Mouse (Mus musculus): ENCODE measurements around the gene Wfdc3. TPM values are rescaled to one million over a fixed set of nuclear protein-coding genes. Genes with fewer than 3 reads are reported as not detected.

Wfdc3 gene
- polyA plus RNA-seq, 1 experiment from 2014 or later = 0.64 TPM

- H3K4me3 ChIP-seq (replicated peaks; ENCODE audit: low read depth, low read length) = no peak within 1 kb of the TSS
- no peak within 1 kb of the TSS for H3K27ac ChIP-seq
- H3K4me1 ChIP-seq (replicated peaks; ENCODE audit: insufficient read depth, low read length) = no peaks in the 10 kb centered on the region
- no peaks in the 10 kb centered on the region for H3K27me3 ChIP-seq (ENCODE audit: insufficient read depth, low read length)
- no peak for DNase-seq (ENCODE audit: low spot score)
- TF ChIP-seq CTCF (IDR thresholded peaks at IDR 0.05; ENCODE audit: low read depth) = no peak
- no peaks in the 10 kb centered on the region for H3K36me3 ChIP-seq (ENCODE audit: insufficient read depth, low read length)
- no peak within 1 kb of the TSS for H3K9ac ChIP-seq (ENCODE audit: low read depth, low read length)
- H3K9me3 ChIP-seq (replicated peaks; ENCODE audit: low read length) = no peaks in the 10 kb centered on the region
- WGBS = 75% methylated on average over 6 of the region's 6 CpGs
- ATAC-seq (replicated peaks; ENCODE audit: low FRiP score, low read depth) = no peak
- H3K4me2 ChIP-seq (ENCODE audit: low read length) = no peak within 1 kb of the TSS
These were observed 30.7 kb downstream of the Wfdc3 start, which contains the start of gene Spint5 for GRCm38 (mm10) chr2:164715005-164715404. Spint5 (plus strand) TSS chr2:164715305.

- WGBS = 81% methylated on average over 14 of the region's 14 CpGs
- DNase-seq (ENCODE audit: low spot score) = no peak
These were observed 39.7 kb downstream of the Wfdc3 start for GRCm38 (mm10) chr2:164705991-164706390.

DNA sequence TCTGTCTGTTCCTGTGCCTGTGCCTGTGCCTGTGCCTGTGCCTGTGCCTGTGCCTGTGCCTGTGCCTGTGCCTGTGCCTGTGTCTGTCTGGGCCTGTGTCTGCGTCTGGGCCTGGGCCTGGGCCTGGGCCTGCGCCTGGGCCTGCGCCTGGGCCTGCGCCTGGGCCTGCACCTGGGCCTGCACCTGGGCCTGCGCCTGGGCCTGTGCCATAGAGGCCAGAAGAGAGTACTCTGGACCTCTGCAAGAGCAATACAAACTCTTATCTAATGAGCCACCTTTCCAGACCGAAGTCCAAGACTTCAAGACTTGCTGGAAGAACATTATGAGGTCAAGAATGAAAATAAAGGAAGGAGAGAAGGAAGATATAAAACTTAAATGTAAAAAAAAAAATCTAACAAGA lies 40.4 kb downstream of the Wfdc3 start:
- Histone ChIP-seq H3K4me1 (replicated peaks; ENCODE audit: insufficient read depth, low read length) (no peaks in the 10 kb centered on the region), H3K27me3 (ENCODE audit: insufficient read depth, low read length) (no peaks in the 10 kb centered on the region), H3K9ac (ENCODE audit: low read depth, low read length) (no peak overlapping the region), H3K9me3 (replicated peaks; ENCODE audit: low read length) (no peaks in the 10 kb centered on the region), H3K36me3 (ENCODE audit: insufficient read depth, low read length) (no peaks in the 10 kb centered on the region), H3K27ac (no peak overlapping the region), H3K4me3 (replicated peaks; ENCODE audit: low read depth, low read length) (no peak overlapping the region), H3K4me2 (ENCODE audit: low read length) (no peak overlapping the region)
- TF ChIP-seq CTCF (IDR thresholded peaks at IDR 0.05; ENCODE audit: low read depth) = no peak
- 92% methylated on average over 6 of the region's 6 CpGs for WGBS
- no peak for ATAC-seq (replicated peaks; ENCODE audit: low FRiP score, low read depth)
- no peak for DNase-seq (ENCODE audit: low spot score)

More at GRCm38 (mm10) chr2:164705991-164706390, 39.7 kb downstream of the Wfdc3 start:
- no peaks in the 10 kb centered on the region for H3K9me3 ChIP-seq (replicated peaks; ENCODE audit: low read length)
- no peak overlapping the region for H3K4me3 ChIP-seq (replicated peaks; ENCODE audit: low read depth, low read length)
- H3K4me2 ChIP-seq (ENCODE audit: low read length) = no peak overlapping the region
- no peak for TF ChIP-seq CTCF (IDR thresholded peaks at IDR 0.05; ENCODE audit: low read depth)
- no peaks in the 10 kb centered on the region for H3K4me1 ChIP-seq (replicated peaks; ENCODE audit: insufficient read depth, low read length)
- H3K27ac ChIP-seq = no peak overlapping the region
- no peak overlapping the region for H3K9ac ChIP-seq (ENCODE audit: low read depth, low read length)
- no peaks in the 10 kb centered on the region for H3K27me3 ChIP-seq (ENCODE audit: insufficient read depth, low read length)
- no peak for ATAC-seq (replicated peaks; ENCODE audit: low FRiP score, low read depth)
- no peaks in the 10 kb centered on the region for H3K36me3 ChIP-seq (ENCODE audit: insufficient read depth, low read length)

DNA sequence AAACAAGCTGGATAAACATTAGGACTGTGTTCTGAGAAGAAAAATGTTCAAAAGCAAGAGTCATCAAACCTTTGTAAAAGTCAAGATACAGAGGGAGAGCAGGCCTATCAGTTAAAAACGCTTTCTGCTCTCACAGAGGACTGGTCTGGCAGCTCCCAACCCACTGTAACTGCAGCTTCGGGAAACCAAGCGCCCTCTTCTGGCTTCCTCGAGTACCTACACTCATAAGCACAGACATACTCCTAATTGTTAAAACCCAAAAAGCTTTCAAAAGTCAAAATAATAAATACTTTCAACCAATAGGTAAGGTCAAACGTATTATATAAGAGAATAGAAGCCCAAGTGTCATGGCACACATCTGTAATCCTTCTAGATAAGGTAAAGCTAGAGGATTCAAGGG lies 41.5 kb downstream of the Wfdc3 start:
- Histone ChIP-seq H3K9me3 (replicated peaks; ENCODE audit: low read length) (no peaks in the 10 kb centered on the region), H3K4me2 (ENCODE audit: low read length) (no peak overlapping the region), H3K9ac (ENCODE audit: low read depth, low read length) (no peak overlapping the region), H3K4me1 (replicated peaks; ENCODE audit: insufficient read depth, low read length) (no peaks in the 10 kb centered on the region), H3K4me3 (replicated peaks; ENCODE audit: low read depth, low read length) (no peak overlapping the region), H3K36me3 (ENCODE audit: insufficient read depth, low read length) (no peaks in the 10 kb centered on the region), H3K27me3 (ENCODE audit: insufficient read depth, low read length) (no peaks in the 10 kb centered on the region), H3K27ac (no peak overlapping the region)
- DNase-seq (ENCODE audit: low spot score) = no peak
- 84% methylated on average over 5 of the region's 5 CpGs for WGBS
- no peak for TF ChIP-seq CTCF (IDR thresholded peaks at IDR 0.05; ENCODE audit: low read depth)
- no peak for ATAC-seq (replicated peaks; ENCODE audit: low FRiP score, low read depth)

DNA sequence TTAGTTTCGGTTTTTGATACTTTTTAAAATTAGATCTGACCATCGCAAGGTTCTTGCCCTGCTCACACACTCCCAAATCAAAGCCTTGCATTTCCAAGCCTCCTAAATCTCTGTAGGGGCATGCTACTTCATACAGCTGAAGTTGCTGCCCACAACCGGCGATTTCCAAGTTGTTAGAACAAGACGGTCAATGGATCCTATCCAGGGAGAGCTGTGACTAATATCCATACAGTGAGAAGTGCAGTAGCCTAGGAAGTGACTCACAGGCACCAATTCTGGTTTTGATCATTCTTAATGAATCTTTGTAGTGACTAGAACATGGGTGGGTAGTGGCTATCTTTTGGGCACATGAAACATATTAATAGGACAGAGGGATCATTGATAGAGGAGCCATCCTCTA lies 44.0 kb downstream of the Wfdc3 start:
- no peaks in the 10 kb centered on the region for H3K27me3 ChIP-seq (ENCODE audit: insufficient read depth, low read length)
- no peak overlapping the region for H3K27ac ChIP-seq
- H3K9ac ChIP-seq (ENCODE audit: low read depth, low read length) = no peak overlapping the region
- no peaks in the 10 kb centered on the region for H3K9me3 ChIP-seq (replicated peaks; ENCODE audit: low read length)
- no peak for TF ChIP-seq CTCF (IDR thresholded peaks at IDR 0.05; ENCODE audit: low read depth)
- no peaks in the 10 kb centered on the region for H3K36me3 ChIP-seq (ENCODE audit: insufficient read depth, low read length)
- no peak overlapping the region for H3K4me2 ChIP-seq (ENCODE audit: low read length)
- WGBS = 91% methylated on average over 5 of the region's 5 CpGs
- no peak overlapping the region for H3K4me3 ChIP-seq (replicated peaks; ENCODE audit: low read depth, low read length)
- no peaks in the 10 kb centered on the region for H3K4me1 ChIP-seq (replicated peaks; ENCODE audit: insufficient read depth, low read length)
- no peak for DNase-seq (ENCODE audit: low spot score)
- ATAC-seq (replicated peaks; ENCODE audit: low FRiP score, low read depth) = no peak

- Histone ChIP-seq H3K27ac (no peak overlapping the region), H3K36me3 (ENCODE audit: insufficient read depth, low read length) (no peaks in the 10 kb centered on the region), H3K4me1 (replicated peaks; ENCODE audit: insufficient read depth, low read length) (no peaks in the 10 kb centered on the region), H3K9me3 (replicated peaks; ENCODE audit: low read length) (no peaks in the 10 kb centered on the region), H3K9ac (ENCODE audit: low read depth, low read length) (no peak overlapping the region), H3K4me3 (replicated peaks; ENCODE audit: low read depth, low read length) (no peak overlapping the region), H3K4me2 (ENCODE audit: low read length) (no peak overlapping the region), H3K27me3 (ENCODE audit: insufficient read depth, low read length) (no peaks in the 10 kb centered on the region)
- ATAC-seq (replicated peaks; ENCODE audit: low FRiP score, low read depth) (no peak), DNase-seq (ENCODE audit: low spot score) (no peak)
- no peak for TF ChIP-seq CTCF (IDR thresholded peaks at IDR 0.05; ENCODE audit: low read depth)
- 59% methylated on average over 5 of the region's 5 CpGs for WGBS
These were observed 44.8 kb downstream of the Wfdc3 start for GRCm38 (mm10) chr2:164700959-164701358.

- DNase-seq (ENCODE audit: low spot score) (no peak), ATAC-seq (replicated peaks; ENCODE audit: low FRiP score, low read depth) (no peak)
- Histone ChIP-seq H3K36me3 (ENCODE audit: insufficient read depth, low read length) (no peaks in the 10 kb centered on the region), H3K4me1 (replicated peaks; ENCODE audit: insufficient read depth, low read length) (no peaks in the 10 kb centered on the region), H3K9ac (ENCODE audit: low read depth, low read length) (no peak within 1 kb of the TSS), H3K27me3 (ENCODE audit: insufficient read depth, low read length) (no peaks in the 10 kb centered on the region), H3K4me3 (replicated peaks; ENCODE audit: low read depth, low read length) (no peak within 1 kb of the TSS), H3K4me2 (ENCODE audit: low read length) (no peak within 1 kb of the TSS), H3K9me3 (replicated peaks; ENCODE audit: low read length) (no peaks in the 10 kb centered on the region), H3K27ac (no peak within 1 kb of the TSS)
- WGBS = 70% methylated on average over 4 of the region's 4 CpGs
- TF ChIP-seq CTCF (IDR thresholded peaks at IDR 0.05; ENCODE audit: low read depth) = no peak
These were observed 47.5 kb downstream of the Wfdc3 start, which contains the start of gene Spint4 for GRCm38 (mm10) chr2:164698201-164698600. Spint4 (plus strand) TSS chr2:164698501.
